Mouse (Mus musculus) spleen, adult 2 months (tissue): Measurements from ENCODE around the gene Stk16.

Experiments
- CTCF ChIP-seq: fragments of 200-500 bp; IDR thresholded peaks from 2 replicates; pipeline ENCODE4 v1.5.1; 2011; ENCODE audit warnings: mild to moderate bottlenecking, inconsistent platforms; ENCODE audit not compliant: insufficient read depth, insufficient read length, insufficient replicate concordance; ENCODE audit errors: extremely low read depth
- POLR2A ChIP-seq: fragments of 200-500 bp; IDR thresholded peaks from 2 replicates; pipeline ENCODE4 v1.6.1; 2011; ENCODE audit warnings: low read depth, low read length, inconsistent platforms

GRCm38 (mm10) chr1:75211141-75211708 lies 587 bp downstream of the Stk16 start:
- TF ChIP-seq CTCF (no peak), POLR2A (no peak)
